Mouse (Mus musculus) thymus, adult 18-20 months (tissue): ENCODE results near the gene Dhrs1.

Experiments
- DNase-seq, 2 experiments: peaks; one replicate each; pipeline ENCODE4 v3.0.0; 2022; ENCODE audit warnings: mixed read lengths in 2 of 2

Dhrs1 gene

GRCm38 (mm10) chr14:55745180-55745860 lies at the start of gene Dhrs1, which contains the start of gene Nop9:
TSS of gene Dhrs1 (minus strand) at chr14:55745690.
TSS of gene Nop9 (plus strand) at chr14:55745693.
- peak; percentile 75 for DNase-seq

GRCm38 (mm10) chr14:55793946-55794345 lies 48.5 kb upstream of the Dhrs1 start:
- no peak for DNase-seq

DNA sequence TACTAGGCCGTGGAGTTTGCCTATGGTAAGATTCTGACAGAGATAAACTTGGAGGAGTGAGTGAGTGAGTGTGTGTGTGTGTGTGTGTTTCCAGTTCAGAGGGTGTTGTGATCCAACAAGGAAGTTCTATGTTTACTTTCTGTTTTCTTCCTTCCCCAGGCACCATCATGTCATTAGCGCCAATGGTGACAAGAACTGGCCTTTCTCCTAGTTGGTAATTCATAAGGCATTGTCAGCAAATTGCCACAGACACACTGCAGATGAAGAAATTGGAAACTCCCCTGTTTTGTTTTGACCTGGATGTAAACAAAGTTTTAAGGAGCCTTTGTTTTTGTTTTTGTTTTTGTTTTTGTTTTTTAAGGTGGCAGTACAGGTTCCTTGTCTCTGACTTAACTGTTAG lies 48.0 kb upstream of the Dhrs1 start:
- no peak for DNase-seq

- peak; percentile 63 to 72 for DNase-seq
These were observed 43.0 kb upstream of the Dhrs1 start, which contains the start of gene Ripk3 for GRCm38 (mm10) chr14:55788256-55789050. TSS of gene Ripk3 (minus strand) at chr14:55788865.

DNA sequence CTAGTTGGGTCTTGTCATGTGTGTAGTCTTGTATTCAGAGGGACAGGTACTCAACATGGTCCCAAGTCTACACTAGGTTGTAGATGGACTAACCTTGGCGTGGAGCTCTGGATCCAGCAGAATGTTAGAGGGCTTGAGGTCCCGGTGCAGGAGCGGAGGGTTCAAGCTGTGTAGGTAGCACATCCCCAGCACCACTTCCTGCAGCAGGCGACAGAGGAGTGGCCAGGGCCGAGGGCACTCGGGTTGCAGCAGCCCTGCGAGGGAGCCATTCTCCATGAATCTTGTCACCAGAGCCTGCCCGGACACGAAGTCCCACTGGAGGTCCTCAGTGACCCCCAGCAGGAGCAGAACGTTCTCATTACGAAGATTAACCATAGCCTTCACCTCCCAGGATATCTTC lies 42.2 kb upstream of the Dhrs1 start:
- DNase-seq = no peak

- DNase-seq = no peak
These were observed 39.7 kb upstream of the Dhrs1 start for GRCm38 (mm10) chr14:55785195-55785594.

GRCm38 (mm10) chr14:55783958-55784235 lies 38.4 kb upstream of the Dhrs1 start, which contains the start of gene Adcy4:
TSS of gene Adcy4 (minus strand) at chr14:55784095.
- DNase-seq = no peak

GRCm38 (mm10) chr14:55783171-55783957 lies 37.9 kb upstream of the Dhrs1 start:
- no peak for DNase-seq

DNA sequence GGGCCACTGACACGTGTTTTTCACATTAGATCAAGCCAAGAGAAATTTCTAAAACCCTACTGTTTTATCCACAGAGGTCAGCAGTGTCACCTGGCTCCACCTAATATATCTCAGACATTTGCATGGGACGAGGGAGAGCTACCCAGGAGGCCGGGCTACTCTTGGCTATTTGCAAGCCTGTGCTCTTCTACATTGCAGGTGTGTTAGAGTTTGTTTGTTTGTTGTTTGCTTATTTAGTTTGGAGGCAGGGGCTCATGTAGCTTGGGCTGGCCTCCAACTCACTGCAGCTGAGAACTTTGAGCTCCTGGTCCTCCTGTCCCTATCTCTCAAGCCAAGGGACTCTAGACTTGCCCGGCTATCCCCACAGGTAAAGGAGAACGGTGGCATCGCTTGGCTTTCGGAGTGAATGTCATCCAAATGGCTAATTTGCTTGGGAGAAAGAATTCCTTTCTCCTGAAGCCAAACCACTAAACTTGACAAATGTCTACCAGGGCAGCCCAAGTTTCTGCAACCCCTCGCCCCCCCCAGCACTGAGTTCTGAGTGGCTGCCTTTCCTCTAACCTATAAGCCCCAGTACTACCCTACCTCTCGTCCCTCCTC lies 37.0 kb upstream of the Dhrs1 start:
- no peak for DNase-seq

GRCm38 (mm10) chr14:55781310-55781709 lies 35.8 kb upstream of the Dhrs1 start:
- DNase-seq = no peak

DNA sequence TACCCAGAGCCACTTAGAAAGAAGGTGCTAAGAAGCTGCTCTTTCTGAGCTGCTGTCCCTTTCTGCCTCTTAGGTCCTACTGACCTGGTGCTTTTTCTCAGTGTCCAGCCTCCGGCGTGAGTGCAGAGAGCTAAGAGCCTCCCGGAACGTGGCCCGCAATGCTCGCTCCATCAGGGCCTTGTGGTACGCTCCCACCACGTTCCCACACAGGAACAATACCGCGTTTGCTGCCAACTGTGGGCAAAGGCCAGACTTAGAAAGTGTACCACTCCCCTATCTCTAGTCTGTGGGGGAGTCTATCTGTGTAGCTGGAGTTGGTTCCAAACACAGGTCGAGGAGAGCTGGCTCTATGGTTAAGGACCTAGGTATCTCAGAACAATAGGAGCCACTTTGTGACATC lies 35.2 kb upstream of the Dhrs1 start:
- DNase-seq = no peak

DNA sequence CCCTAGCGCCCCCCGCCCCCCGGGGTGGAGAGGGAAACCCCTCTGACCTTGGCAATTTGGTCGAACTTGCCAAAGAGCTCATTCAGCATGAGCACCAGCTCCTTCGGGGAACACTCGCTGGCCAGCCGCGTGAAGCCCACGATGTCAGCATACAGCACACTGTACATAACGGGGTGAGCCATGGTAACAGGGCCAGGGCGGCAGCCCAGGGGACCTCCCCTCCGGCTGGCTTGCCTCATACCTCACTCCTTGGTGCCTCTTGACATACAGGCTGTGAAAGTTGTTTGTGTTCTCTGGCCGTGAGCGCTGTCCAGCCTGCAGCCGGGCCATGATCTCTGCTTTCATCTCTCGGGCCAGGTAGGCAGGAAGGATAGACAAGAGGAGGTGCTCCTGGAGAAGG lies 34.2 kb upstream of the Dhrs1 start:
- no peak for DNase-seq

DNA sequence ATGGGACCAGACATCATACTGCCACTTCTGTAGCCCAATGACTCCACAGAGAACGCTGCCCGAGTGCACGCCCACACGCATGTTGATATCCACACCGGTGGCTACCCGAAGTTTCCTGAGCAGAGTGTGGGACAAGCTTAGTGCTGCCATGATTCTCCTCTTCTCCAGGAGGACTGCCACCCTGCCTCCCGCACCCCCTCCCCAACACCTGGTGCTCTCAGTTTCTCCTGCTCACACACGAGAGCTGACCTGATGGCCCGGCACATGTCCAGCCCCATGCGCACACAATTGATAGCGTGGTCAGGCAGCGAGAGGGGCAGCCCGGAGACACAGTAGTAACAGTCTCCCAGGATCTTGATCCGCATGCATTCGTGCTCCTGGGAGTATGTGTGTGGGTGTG lies 33.2 kb upstream of the Dhrs1 start:
- no peak for DNase-seq

DNA sequence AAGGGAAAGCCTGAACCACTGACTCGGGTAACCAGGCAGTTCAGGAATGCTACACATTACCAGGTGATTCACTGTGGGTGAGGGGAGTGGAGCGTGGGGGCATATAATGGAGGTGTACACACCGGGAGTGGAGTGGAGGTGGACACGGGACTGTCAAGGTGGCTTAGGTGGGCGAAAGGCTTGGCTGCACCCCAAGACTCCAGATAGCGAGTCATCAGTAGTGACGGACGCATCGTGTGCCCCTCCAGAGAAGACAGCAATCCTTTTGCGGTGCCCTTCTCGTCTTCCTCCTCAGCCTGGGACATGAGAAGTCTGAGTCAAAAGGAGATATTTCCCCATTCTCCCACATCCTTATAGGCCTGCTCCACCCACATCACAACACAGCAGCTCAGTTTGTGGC lies 32.3 kb upstream of the Dhrs1 start:
- no peak for DNase-seq

DNA sequence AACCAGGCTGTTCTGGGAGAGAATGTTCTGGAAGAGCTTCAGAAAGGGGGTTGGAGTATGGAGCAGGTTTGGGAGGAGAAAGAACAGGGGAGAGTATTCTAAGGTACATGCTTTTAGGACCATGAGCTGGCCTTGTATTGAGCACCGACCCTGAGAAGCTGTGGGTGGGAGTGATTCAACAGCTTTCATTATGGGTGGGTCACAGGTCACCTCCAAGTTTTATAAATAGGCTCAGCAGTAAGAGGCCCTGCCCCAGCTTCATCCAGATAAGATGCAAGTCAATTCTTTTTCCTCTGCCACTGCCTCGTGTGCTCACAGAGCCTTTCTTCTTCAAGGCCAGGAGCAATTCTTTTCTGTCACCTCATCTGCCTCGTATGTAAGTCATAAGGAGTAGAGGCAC lies 31.7 kb upstream of the Dhrs1 start:
- DNase-seq = no peak

DNA sequence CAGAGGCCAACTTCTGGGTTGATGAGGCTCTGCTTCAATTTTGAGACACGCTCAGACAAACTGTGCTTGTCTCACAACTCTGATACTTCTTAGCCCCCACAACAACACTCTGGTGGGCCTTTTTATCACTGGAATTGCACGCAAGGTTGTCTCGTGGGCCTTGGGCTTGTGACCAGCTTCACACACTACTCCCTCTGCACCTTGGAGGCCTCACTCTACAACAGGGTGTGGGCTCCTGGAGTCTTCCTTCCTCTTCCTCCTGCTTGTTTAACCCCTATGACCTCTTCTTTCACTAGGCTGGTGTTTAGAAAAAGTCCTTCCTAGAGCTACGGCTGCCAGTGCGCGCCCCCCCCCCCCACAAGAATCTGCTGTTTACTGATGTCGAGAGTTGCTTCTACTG lies 31.2 kb upstream of the Dhrs1 start:
- no peak for DNase-seq

- DNase-seq = no peak
These were observed 23.7 kb upstream of the Dhrs1 start for GRCm38 (mm10) chr14:55769087-55769703.

GRCm38 (mm10) chr14:55768555-55768954 lies 23.1 kb upstream of the Dhrs1 start:
- DNase-seq = no peak

GRCm38 (mm10) chr14:55767519-55768414 lies 22.3 kb upstream of the Dhrs1 start:
- no peak for DNase-seq

DNA sequence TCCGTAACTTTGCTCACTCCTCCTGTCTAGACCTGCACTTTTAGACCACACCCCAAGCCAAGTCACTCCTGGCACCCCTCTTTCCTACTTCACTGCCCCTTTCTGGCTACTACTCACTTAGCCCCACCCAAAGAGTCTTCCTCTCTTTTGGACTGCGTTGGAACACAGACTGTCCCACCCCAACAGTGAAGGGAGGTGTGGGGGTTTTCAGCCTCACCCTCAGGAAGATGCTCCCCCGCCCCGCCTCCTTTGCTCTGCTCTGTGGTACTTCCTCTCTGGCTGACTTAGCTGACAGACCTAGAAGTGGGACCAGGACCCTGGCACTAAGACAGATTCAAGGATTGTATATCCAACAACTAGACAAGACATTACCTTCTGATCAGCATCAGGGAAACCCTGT lies 20.2 kb upstream of the Dhrs1 start, which contains the start of gene Ltb4r1:
Gene Ltb4r1 (plus strand): TSS at position 267 of the 400 bp plus-strand sequence.
- DNase-seq = no peak

GRCm38 (mm10) chr14:55763166-55763565 lies 17.7 kb upstream of the Dhrs1 start:
- no peak for DNase-seq
